Mouse (Mus musculus): ENCODE measurements around the gene C1ql3. TPM values are rescaled to one million over a fixed set of nuclear protein-coding genes. Genes with fewer than 3 reads are reported as not detected.

The C1ql3 gene
- total and polyA plus RNA-seq, 2 experiments from 2014 or later = 2.4 to 12.5 TPM

- Histone ChIP-seq H3K4me1 (ENCODE audit: insufficient read depth, low read length) (no peaks in the 10 kb centered on the region), H3K9me3 (ENCODE audit: low read length) (no peaks in the 10 kb centered on the region), H3K4me2 (ENCODE audit: low read depth, low read length, poor library complexity, severe bottlenecking) (no peak overlapping the region), H3K36me3 (ENCODE audit: insufficient read depth, low read length) (no peaks in the 10 kb centered on the region), H3K27ac (ENCODE audit: low read depth, low read length) (no peak overlapping the region), H3K27me3 (ENCODE audit: insufficient read depth, low read length) (no peaks in the 10 kb centered on the region), H3K9ac (replicated peaks; ENCODE audit: low read length, poor library complexity, severe bottlenecking) (no peak overlapping the region), H3K4me3 (ENCODE audit: low read depth, low read length) (no peak overlapping the region)
- no peak for ATAC-seq (ENCODE audit: low FRiP score)
- WGBS = 90% methylated on average over 1 of the region's 1 CpGs
- DNase-seq (ENCODE audit: low spot score) = no peak
- TF ChIP-seq CTCF (IDR thresholded peaks at IDR 0.05) = no peak
Observed at GRCm38 (mm10) chr2:13018861-13019260, 7.3 kb upstream of the C1ql3 start.

GRCm38 (mm10) chr2:13018382-13018781 is 6.8 kb upstream of the C1ql3 start:
- no peaks in the 10 kb centered on the region for H3K9me3 ChIP-seq (ENCODE audit: low read length)
- no peak overlapping the region for H3K4me2 ChIP-seq (ENCODE audit: low read depth, low read length, poor library complexity, severe bottlenecking)
- H3K4me3 ChIP-seq (ENCODE audit: low read depth, low read length) = no peak overlapping the region
- ATAC-seq (ENCODE audit: low FRiP score) (no peak), DNase-seq (ENCODE audit: low spot score) (no peak)
- no peaks in the 10 kb centered on the region for H3K27me3 ChIP-seq (ENCODE audit: insufficient read depth, low read length)
- TF ChIP-seq CTCF (IDR thresholded peaks at IDR 0.05) = no peak
- no peak overlapping the region for H3K9ac ChIP-seq (replicated peaks; ENCODE audit: low read length, poor library complexity, severe bottlenecking)
- no peaks in the 10 kb centered on the region for H3K36me3 ChIP-seq (ENCODE audit: insufficient read depth, low read length)
- no peak overlapping the region for H3K27ac ChIP-seq (ENCODE audit: low read depth, low read length)
- H3K4me1 ChIP-seq (ENCODE audit: insufficient read depth, low read length) = no peaks in the 10 kb centered on the region
- WGBS = 29% methylated on average over 5 of the region's 5 CpGs

- H3K4me3 ChIP-seq (ENCODE audit: low read depth, low read length) = peak overlapping the region; percentile 53; the same call in 1 of the 2 replicates
- H3K9me3 ChIP-seq (ENCODE audit: low read length) = no peaks in the 10 kb centered on the region
- H3K27ac ChIP-seq (ENCODE audit: low read depth, low read length) = no peak overlapping the region
- ATAC-seq (ENCODE audit: low FRiP score) (no peak), DNase-seq (ENCODE audit: low spot score) (no peak)
- 45% methylated on average over 3 of the region's 3 CpGs for WGBS
- TF ChIP-seq CTCF (IDR thresholded peaks at IDR 0.05) = no peak
- peak overlapping the region; percentile 100 for H3K4me2 ChIP-seq (ENCODE audit: low read depth, low read length, poor library complexity, severe bottlenecking)
- peaks cover 34% of the 10 kb centered on the region for H3K27me3 ChIP-seq (ENCODE audit: insufficient read depth, low read length)
- no peak overlapping the region for H3K9ac ChIP-seq (replicated peaks; ENCODE audit: low read length, poor library complexity, severe bottlenecking)
- no peaks in the 10 kb centered on the region for H3K4me1 ChIP-seq (ENCODE audit: insufficient read depth, low read length)
- no peaks in the 10 kb centered on the region for H3K36me3 ChIP-seq (ENCODE audit: insufficient read depth, low read length)
Observed at GRCm38 (mm10) chr2:13011973-13012372, 367 bp upstream of the C1ql3 start.

GRCm38 (mm10) chr2:13010460-13011341 is 905 bp downstream of the C1ql3 start:
- Histone ChIP-seq H3K9me3 (ENCODE audit: low read length) (no peaks in the 10 kb centered on the region), H3K4me1 (ENCODE audit: insufficient read depth, low read length) (no peaks in the 10 kb centered on the region), H3K36me3 (ENCODE audit: insufficient read depth, low read length) (no peaks in the 10 kb centered on the region), H3K27ac (ENCODE audit: low read depth, low read length) (no peak overlapping the region), H3K9ac (replicated peaks; ENCODE audit: low read length, poor library complexity, severe bottlenecking) (peak overlapping the region; percentile 51), H3K27me3 (ENCODE audit: insufficient read depth, low read length) (peaks cover 34% of the 10 kb centered on the region), H3K4me3 (ENCODE audit: low read depth, low read length) (peak overlapping the region; percentile 53), H3K4me2 (ENCODE audit: low read depth, low read length, poor library complexity, severe bottlenecking) (peak overlapping the region; percentile 100)
- TF ChIP-seq CTCF (IDR thresholded peaks at IDR 0.05) = peak; percentile 40
- ATAC-seq (ENCODE audit: low FRiP score) (peak; percentile 68), DNase-seq (ENCODE audit: low spot score) (peak; percentile 36)
- under 1% methylated on average over 69 of the region's 75 CpGs for WGBS

GRCm38 (mm10) chr2:13010030-13010459 is 1.6 kb downstream of the C1ql3 start:
- Histone ChIP-seq H3K27me3 (ENCODE audit: insufficient read depth, low read length) (peaks cover 34% of the 10 kb centered on the region), H3K4me2 (ENCODE audit: low read depth, low read length, poor library complexity, severe bottlenecking) (peak overlapping the region; percentile 100), H3K4me3 (ENCODE audit: low read depth, low read length) (peak overlapping the region; percentile 53), H3K36me3 (ENCODE audit: insufficient read depth, low read length) (no peaks in the 10 kb centered on the region), H3K4me1 (ENCODE audit: insufficient read depth, low read length) (no peaks in the 10 kb centered on the region), H3K27ac (ENCODE audit: low read depth, low read length) (no peak overlapping the region), H3K9me3 (ENCODE audit: low read length) (no peaks in the 10 kb centered on the region), H3K9ac (replicated peaks; ENCODE audit: low read length, poor library complexity, severe bottlenecking) (peak overlapping the region; percentile 51)
- WGBS = 3% methylated on average over 30 of the region's 31 CpGs
- ATAC-seq (ENCODE audit: low FRiP score) (peak; percentile 44), DNase-seq (ENCODE audit: low spot score) (no peak)
- TF ChIP-seq CTCF (IDR thresholded peaks at IDR 0.05) = no peak
